Mouse (Mus musculus): ENCODE measurements at regions not wholly inside any gene's neighbourhood (a gene's known extent, or its start where the extent isn't known, plus 50 kb on each side); places are given as distances from the start of the nearest gene placed in this dataset.
A peak's percentile ranks its signal among the peaks of the same experiment; 100 is the strongest.

DNA sequence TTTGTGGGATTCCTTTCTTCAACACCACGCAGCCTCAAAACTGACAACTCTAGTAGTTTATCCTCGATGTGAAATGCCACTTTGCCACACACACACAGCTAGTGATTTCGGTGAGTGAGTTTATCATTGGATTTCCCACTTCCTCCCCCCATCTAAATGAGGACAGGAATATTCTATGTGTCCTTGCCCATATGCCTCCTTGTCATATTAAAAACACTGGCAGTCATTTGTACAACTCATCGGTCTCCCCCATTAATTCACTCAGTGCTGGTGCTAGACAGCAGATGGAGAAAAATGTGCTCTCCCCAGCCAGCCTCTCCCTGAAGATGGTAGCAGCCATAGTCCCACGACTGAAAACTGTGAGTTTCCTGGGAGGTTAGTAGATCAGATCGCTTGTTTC, 496.0 kb upstream of the Sox11 start:
- DNase-seq (ENCODE audit: low spot score in 2 of 2), result no peak

DNA sequence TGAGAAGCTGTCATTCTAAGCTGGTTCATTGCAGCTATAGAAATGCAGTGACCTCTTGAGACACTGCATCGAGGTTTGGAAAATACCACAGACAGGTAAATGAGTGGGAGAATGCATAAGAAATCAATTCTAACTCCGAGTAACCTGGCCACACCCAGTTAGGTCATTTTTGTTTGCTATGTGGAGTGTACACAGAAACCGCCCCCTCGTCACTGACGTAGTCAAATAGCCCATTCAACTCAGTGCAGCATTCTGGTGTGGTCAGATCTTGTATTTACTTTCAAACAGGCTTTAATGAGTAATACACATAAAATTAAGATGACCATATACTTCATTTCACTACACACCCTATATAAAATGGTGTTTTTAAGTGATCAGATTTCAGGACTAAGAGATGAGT, 483.8 kb upstream of the Sox11 start:
- DNase-seq (ENCODE audit: low spot score in 2 of 2), result no peak

DNA sequence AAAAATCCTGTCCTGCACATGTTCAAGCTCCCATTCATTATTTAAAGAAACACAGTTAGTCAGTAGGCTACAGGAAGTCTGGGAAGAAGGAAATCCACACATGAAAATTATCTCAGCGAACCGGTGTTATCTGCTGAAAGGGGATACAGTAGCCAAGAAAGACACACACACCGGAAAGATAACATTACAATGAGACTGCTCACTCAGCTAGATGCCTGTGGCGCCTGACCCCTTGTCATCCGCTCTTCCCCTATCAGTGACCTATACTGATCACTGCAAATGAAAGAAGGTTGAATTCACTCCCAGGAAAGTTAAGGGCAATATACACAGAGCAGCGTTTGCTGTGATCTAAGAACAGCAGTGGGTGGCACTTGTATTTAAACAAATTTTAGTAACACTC, 481.0 kb upstream of the Sox11 start:
- DNase-seq (ENCODE audit: low spot score in 2 of 2), result no peak

DNA sequence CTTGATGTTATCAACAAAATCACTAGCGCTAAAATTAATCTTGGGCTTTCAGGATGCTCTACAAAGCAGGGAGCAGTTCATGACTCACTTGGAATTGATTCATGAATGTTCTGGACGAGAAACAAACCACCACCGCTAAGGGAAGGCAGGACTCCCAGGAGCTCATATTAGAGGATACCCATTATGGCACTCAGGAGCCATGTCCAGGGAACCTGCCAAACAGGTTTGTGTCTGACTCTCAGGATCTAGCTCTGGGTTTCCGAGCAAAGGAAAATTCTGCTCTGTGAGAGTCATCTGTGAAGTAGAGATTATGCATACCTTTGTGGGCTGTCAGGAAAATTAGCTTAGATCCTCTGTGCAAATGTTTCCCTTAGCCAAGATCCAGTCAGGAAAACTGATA, 454.3 kb upstream of the Sox11 start:
- DNase-seq (ENCODE audit: low spot score in 2 of 2), result no peak

DNA sequence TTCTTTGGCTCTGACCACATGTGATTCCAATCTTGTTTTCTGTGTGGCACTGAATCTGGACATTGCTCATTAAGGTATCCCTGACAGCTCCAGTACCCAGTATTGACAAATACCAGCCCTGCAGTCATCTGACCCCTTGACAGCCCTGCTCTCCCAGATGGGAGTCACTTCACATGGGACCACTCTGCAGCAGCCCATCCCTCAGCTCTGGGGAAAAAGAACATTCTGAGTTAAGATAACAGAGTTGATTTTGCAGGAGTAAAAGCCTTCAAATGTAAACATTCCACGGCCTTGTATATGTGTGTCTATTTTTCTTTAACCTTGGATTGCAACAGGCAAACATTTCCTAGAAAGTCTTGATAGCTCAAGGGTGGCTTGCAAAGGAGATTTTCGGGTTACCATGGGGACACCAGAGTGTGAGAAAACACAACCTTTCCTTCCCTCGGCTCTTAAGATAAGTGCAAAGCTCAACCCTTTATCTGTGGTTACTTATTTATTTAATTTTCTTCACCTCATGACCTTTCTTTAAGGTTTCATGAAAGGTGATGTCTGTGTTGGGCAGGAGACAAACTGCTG, 444.4 kb upstream of the Sox11 start:
- DNase-seq (ENCODE audit: low spot score in 2 of 2), result no peak

DNA sequence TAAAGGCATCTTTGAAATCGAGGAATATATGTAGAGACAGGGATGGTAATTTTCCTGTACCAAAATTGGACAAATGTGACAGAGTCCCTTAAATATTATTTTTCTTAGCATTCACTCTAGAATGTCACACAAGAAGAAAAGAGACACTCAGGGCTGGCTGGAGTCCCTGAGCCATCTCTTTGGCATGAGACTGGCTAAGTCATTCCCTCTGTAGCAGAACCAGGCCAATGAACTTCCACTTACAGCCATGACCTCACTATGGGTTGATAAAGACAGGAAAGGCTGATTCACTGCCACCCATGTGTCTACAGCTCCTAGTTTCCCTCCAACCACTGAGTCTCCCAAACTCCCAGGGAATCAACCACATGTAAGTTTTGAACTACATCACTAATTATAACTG, 438.4 kb upstream of the Sox11 start:
- no peak for DNase-seq (ENCODE audit: low spot score in 2 of 2)

DNA sequence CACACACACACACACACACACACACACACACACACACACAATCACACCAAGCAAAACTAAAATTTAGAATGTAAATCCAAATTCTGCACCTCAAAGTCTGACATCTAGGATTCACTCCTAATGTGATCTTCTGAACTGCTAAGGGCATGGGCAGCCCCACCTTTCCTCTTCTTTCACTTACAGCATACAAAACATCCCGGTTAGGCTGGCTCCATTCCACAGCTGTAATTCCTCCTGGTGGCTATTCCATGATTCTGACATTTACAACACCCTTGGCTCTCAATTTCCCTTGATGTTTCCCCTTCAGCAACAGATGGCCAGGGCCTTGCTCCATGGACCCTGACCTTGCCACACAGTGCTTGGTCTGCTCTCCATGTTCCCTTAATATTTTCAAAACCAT, 423.6 kb upstream of the Sox11 start:
- no peak for DNase-seq (ENCODE audit: low spot score in 2 of 2)

DNA sequence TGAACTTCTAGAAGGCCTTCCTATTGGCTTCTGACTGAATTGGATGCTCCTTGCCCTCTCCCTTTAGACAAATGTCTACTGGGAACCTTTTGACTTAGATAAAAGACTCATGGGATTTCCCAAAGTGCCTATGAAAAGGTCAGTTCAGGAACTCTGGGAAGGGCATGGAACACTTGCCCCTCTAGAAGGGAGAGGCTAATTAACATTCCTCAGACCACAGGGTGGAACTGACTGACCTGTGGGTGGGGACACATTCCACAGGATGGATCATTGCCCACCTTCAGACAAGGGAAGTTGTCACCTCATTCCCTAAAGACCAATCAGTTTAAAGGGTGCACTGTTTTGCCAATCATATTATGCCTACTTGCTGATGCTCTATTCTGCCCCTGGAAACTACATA, 416.6 kb upstream of the Sox11 start:
- no peak for DNase-seq (ENCODE audit: low spot score in 2 of 2)

DNA sequence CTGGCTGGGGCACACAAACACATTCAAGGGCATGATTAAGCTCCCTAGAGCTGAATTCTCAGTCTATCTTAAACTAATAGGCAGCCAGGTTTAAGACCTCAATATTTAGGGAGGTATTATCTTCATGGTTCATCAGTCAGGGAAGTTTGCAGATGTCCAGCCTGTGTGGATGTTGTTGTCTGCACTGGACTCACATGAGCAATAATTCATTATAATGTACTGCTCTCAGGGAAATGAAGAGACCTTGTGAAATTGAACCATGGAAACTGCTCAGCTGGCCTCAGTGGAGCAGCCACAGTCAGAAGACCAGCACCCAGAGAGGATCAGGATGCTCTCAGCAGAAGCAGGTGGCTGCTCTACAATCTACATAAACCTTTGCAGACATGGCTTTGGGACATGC, 415.3 kb upstream of the Sox11 start:
- no peak for DNase-seq (ENCODE audit: low spot score in 2 of 2)

DNA sequence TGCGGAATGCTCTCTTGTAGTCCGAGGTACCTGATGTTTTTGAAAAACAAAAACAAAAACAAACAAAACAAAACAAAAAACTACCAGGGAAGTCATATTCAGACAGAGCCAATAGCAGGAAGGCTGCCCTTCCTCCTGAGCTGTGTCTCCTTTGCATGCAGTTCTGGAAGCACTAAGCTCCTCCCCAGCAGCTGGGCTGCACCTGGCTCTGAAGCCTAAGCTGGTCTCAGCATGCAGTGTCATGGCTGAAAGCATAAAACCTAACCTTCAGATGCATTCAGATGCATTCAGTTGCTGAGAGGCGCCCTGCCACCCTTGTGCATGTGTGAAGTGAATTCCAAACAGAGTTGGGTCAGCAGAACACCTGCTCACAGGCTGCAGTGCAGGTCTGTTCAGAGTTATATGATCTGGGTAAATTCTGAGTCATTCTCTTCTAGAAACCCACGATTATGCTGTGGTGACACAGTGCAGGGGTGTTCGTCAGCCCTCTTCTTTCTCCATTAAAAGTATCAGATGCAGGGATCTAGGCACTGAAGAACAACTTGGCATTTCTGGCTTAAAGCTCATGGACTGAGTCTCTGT, 382.3 kb upstream of the Sox11 start:
- DNase-seq (ENCODE audit: low spot score in 2 of 2), result no peak

DNA sequence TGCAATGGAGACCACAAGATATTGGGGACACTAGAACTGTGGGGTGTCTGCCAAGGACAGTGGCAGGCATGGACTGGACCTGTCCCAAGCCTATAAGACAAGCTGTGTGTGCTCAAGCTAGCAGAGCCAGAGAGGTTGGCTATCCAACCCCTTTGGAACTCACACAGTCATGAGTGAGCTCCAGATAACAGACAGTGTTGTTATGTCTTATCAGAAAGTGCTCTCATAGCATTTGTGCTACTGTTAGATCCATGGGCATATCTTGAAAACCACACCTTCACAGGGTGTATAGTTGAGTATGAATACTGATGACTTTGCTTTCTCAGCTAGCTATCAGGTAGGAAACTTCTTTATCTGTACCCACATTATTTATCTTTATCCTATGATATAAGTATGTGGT, 338.1 kb upstream of the Sox11 start:
- DNase-seq (ENCODE audit: low spot score in 2 of 2), result no peak

DNA sequence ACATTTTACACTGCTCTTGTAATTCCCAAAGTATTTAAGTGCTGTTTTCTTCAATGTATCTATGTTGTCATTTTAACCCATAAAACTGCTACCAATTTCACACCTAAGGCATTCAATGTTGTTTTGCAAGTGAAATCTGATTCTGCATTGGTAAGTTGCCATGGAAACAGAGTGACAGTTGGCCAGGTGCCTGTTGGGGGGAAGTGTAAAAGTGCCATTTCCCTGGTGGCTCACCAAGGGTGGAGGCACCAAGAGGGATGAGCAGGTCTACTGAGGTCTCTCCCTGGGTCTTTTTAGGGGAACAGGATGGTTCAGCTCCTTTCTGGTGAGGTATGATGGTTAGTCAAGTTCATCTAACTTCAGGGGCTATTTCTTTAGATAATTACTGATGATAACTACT, 331.0 kb upstream of the Sox11 start:
- peak in 1 of 2 experiments; percentile 14 for DNase-seq (ENCODE audit: low spot score in 2 of 2)

DNA sequence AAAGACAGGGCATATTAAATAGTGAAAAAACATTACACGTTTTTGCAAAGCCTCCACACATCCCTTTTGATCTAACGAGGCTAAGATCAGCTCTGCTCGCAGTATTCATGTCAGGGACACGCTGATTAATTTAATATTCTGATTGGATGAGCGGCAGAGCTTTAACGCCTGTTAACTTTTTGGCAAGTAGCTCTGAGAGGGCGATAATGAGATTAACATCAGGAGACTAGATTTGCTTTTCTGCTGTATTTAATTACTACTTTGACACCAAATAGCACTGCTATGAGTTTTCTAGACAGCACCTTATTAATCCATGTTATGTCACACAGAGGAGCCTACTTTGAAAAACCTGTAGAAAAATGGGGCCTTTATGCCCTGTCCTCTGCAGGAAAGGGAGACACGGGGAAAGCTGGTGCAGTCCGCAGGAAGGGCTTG, 328.3 kb upstream of the Sox11 start:
- DNase-seq (ENCODE audit: low spot score in 2 of 2), result no peak

DNA sequence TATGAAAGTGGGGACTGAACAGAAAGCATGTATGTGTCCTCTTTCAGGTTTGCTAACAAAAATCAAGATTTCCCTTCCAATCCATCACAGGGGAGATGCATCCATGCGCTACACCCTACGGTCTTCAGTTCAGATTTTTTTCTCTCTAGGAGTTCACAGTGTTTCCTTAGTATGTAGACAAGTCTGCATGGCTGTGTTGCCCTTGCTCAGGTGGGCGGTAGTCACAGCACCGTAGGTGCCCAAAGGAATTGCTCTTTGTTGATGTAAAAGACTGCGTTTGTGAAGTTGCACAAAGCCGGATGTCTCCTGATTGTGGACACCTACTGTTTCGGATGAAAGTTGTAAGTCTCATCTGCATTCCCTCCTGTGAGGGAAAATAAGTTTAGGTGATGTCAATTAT, 327.8 kb upstream of the Sox11 start:
- DNase-seq (ENCODE audit: low spot score in 2 of 2), result no peak

DNA sequence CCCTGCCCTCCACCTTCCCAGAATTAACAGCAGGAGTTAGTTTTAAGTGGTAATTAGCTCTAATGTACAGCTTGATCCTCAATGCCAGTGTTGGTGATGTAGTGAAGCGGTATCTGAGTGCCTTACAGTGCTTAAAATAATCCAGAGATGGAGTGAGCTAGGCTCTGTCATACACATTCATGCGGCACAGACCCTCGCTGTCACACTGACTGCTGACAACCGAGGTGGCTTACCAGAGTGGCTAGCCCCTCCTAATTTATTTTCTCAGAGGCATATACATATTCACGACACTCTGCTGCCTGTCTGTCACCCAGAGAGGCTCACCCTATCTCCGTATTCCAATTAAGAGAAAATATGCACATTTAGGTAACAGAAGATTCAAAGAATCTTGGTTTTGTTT, 327.2 kb upstream of the Sox11 start:
- no peak for DNase-seq (ENCODE audit: low spot score in 2 of 2)

DNA sequence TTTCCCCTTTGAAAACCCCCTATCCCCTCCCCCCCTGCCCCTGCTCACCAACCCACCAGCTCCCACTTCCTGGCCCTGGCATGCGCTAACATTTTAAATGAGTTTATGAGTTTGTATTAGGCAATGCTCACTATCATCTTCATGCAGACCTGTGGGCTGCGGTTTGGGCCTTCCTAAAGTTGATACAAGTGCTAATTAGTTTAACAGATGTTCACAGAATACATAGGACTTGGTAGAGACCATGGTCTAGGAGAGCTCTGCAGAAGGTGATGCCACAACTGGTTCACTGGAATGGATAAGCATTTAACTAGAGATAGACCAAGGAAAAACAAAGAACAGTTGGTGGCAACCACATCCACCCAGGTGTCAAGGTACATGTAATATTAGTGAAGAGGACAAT, 324.1 kb upstream of the Sox11 start:
- DNase-seq (ENCODE audit: low spot score in 2 of 2), result no peak

DNA sequence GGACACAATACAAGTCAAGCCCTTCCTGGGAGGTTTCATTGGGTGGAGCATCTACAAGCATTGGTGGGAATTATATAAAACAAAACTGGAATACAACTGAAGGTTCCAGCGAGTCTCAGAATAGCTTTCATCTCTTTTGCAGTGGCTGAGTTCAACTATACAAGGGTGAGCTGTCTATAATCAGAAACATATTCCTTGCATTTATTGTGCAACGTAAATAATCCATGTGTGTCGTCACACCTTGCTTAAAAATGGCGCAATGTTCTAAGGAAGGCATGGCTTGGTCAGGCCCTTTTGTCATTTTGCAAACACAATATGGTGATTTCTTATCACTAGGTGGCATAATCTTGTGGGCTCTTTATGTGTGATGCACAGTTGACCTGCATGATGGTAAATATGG, 320.8 kb upstream of the Sox11 start:
- DNase-seq (ENCODE audit: low spot score in 2 of 2), result no peak

DNA sequence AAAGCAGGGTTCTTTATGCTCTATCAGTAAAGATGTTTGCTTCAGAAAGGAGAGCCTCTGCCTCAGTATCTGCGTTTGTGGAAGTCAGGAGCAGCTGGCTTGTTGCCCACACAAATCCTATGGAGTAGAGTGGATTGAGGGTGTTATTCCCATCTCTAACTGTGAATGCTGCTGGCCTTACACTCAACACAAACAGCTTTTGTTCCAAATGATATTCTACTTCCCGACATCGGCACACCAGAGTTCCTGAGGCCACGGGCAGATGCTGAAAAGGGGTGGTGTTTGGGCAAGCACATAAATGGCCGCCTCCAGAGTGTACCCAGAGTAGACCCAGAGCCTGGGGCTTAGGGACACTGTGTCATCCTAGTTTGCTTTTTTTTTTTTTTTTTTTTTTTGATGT, 320.3 kb upstream of the Sox11 start:
- no peak for DNase-seq (ENCODE audit: low spot score in 2 of 2)

DNA sequence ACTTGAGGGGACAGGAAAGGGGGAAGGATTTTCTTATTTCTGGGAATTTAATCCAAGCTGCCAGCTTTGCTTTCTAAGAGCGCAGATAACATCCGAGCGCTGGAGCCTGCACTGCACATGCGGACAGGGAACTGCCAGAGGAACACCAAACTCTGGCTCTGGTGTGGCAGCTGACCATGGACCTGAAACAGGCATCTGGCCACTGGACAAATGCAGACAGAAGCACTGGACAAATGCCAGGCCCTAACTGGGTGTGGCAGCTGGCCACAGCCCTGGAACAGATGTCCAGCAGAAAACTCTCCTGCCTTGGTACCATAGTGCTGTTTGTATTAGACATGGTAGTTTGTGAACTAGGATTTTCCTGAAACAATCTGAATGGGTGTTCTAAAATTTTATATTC, 315.2 kb upstream of the Sox11 start:
- DNase-seq (ENCODE audit: low spot score in 2 of 2), result peak; percentile 23 to 80

DNA sequence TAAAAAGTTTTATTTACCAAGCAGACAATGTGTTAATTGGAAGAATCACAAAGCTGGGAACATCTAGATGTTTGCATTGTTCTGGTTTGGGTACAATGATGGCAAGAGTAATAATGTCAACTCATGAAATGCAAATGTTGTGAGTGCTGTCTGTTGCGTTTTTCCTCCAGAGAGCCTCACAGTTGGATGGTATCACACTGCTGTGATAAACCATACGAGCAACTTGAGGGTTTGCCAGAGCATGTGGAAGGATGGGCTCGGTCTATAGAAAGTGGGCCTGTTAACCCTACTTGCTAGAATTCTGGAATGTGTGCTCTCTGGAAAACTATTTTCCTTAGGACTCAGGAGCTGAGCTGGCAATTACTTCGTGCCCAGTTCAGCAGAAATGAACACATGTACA, 311.2 kb upstream of the Sox11 start:
- DNase-seq (ENCODE audit: low spot score in 2 of 2), result no peak

DNA sequence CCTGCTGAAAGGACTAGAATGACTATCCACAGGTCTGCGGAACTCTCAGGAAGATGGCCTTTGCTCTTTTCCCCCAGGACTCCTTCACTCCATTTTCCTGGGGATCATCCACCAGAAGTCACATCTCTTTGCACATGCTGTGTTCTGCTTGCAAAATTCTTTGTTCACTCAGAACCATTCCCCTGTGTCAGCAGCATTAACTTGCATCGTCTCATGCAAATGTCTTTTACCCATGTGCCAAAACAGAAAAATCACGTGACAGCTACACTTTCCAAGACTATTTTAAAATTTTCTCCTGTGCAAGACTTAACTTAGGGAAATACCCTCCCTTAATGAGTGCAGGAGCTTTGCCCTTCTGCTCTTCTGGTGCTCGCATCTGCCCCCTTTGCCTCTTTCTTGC, 306.2 kb upstream of the Sox11 start:
- no peak for DNase-seq (ENCODE audit: low spot score in 2 of 2)

DNA sequence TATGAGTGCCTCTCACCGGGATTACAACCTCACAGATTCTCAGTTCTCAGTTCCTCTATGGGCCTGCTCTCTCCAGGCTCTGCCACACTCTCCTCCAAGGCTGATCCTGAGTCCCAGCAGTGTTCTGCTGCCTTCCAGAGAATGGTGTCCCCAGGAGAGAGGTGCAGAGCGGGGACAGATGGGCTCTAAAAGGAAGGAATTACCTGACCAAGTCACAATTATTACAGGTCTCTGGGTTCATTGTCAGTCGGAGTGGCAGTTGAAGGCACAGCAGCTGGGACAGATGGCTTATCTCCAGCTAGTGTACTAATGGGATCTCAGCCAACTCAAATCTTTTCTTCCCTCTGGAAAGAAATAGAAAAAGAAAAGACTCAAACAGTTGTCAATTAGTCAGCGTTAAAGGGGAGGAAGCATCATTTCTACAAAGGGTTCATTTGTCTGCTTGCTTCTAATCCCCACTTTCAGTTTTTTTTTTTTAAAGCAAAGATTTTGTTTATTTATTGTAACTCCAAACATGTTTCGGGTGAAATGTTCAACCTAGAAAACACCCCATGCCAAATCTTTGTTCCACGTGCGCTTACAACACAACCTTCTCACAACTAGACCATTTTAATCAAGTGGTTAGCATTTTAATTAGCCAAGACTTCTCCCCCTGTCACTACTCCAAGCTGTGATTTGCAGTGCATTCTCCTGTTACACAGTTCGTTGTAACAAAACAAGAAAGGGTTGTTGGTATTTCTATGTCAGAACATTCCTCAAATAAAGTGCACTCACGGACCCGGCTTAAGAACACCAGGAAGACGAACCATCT, 304.3 kb upstream of the Sox11 start:
- DNase-seq (ENCODE audit: low spot score in 2 of 2), result peak in 1 of 2 experiments; percentile 6

DNA sequence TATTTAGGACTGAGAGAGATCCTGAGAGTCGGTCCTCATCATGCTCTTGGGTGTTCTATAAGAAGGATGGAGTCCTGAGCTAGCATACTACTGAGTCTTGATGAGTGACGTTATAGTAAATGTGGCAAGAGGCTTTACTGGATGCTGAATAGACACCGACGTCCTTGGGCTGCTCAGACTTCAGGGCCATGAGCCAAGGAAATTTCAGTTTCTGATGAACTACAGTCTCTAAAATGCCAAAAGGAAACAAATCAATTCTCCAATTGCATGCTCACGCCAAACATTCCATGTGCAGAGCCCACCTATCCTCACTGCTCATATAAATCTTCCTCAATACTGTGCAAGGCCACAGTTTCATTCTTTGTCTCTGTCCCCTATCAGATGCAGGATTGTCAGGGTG, 277.2 kb upstream of the Sox11 start:
- DNase-seq (ENCODE audit: low spot score in 2 of 2), result no peak

Measured in cerebellum, postnatal 4 days (tissue).